Mouse (Mus musculus): ENCODE results near the gene Ssbp3. TPM values are rescaled to one million over a fixed set of nuclear protein-coding genes. Genes with fewer than 3 reads are reported as not detected.

Ssbp3 gene
- total RNA-seq, 2 experiments from 2014 or later, result 27.5 to 37.9 TPM

GRCm38 (mm10) chr4:106934931-106935582 is 24.6 kb downstream of the Ssbp3 start:
- no peak for DNase-seq

GRCm38 (mm10) chr4:106935583-106935935 is 25.1 kb downstream of the Ssbp3 start:
- DNase-seq, result no peak

- no peak for DNase-seq
These were observed 25.5 kb downstream of the Ssbp3 start for GRCm38 (mm10) chr4:106936041-106936440.

GRCm38 (mm10) chr4:106936741-106937140 is 26.2 kb downstream of the Ssbp3 start:
- peak in 1 of 2 experiments; percentile 20 for DNase-seq

GRCm38 (mm10) chr4:106938506-106939222 is 28.2 kb downstream of the Ssbp3 start:
- DNase-seq, result no peak

- peak; percentile 48 to 51 for DNase-seq
These were observed 28.9 kb downstream of the Ssbp3 start for GRCm38 (mm10) chr4:106939223-106939918.

GRCm38 (mm10) chr4:106939919-106940227 is 29.4 kb downstream of the Ssbp3 start:
- DNase-seq, result no peak

GRCm38 (mm10) chr4:106940945-106941344 is 30.4 kb downstream of the Ssbp3 start:
- no peak for DNase-seq

GRCm38 (mm10) chr4:106941475-106941874 is 31.0 kb downstream of the Ssbp3 start:
- DNase-seq, result no peak

- DNase-seq, result no peak
These were observed 32.0 kb downstream of the Ssbp3 start for GRCm38 (mm10) chr4:106942491-106942890.

GRCm38 (mm10) chr4:106943627-106944026 is 33.1 kb downstream of the Ssbp3 start:
- no peak for DNase-seq

- DNase-seq, result no peak
These were observed 34.4 kb downstream of the Ssbp3 start for GRCm38 (mm10) chr4:106944898-106945297.

GRCm38 (mm10) chr4:106947741-106948140 is 37.2 kb downstream of the Ssbp3 start:
- no peak for DNase-seq

- DNase-seq, result no peak
These were observed 38.0 kb downstream of the Ssbp3 start for GRCm38 (mm10) chr4:106948546-106948945.

- DNase-seq, result no peak
These were observed 38.7 kb downstream of the Ssbp3 start for GRCm38 (mm10) chr4:106949200-106949599.

- DNase-seq, result no peak
These were observed 40.3 kb downstream of the Ssbp3 start for GRCm38 (mm10) chr4:106950801-106951200.

GRCm38 (mm10) chr4:106951455-106951854 is 41.0 kb downstream of the Ssbp3 start:
- peak in 1 of 2 experiments; percentile 14 for DNase-seq

GRCm38 (mm10) chr4:106953221-106953620 is 42.7 kb downstream of the Ssbp3 start:
- DNase-seq, result peak in 1 of 2 experiments; percentile 37

GRCm38 (mm10) chr4:106953760-106954159 is 43.3 kb downstream of the Ssbp3 start:
- no peak for DNase-seq

GRCm38 (mm10) chr4:106955729-106956712 is 45.5 kb downstream of the Ssbp3 start:
- peak; percentile 45 to 60 for DNase-seq

- no peak for DNase-seq
These were observed 47.6 kb downstream of the Ssbp3 start for GRCm38 (mm10) chr4:106958117-106958516.

- DNase-seq, result no peak
These were observed 48.1 kb downstream of the Ssbp3 start for GRCm38 (mm10) chr4:106958561-106958960.

All from heart, adult 18-20 months (tissue).